Mouse (Mus musculus) stomach, embryonic 15.5 days (tissue): ENCODE measurements at regions not wholly inside any gene's neighbourhood (a gene's known extent, or its start where the extent isn't known, plus 50 kb on each side); places are given as distances from the start of the nearest gene placed in this dataset.

Experiments
- ATAC-seq: fragments of 200-750 bp; cut with Nextera tagmentation; 2 replicates; pipeline ENCODE4 v1.8.0; 2017; ENCODE audit warnings: low read depth, moderate number of reproducible peaks, moderate TSS enrichment; ENCODE audit not compliant: insufficient read depth, low FRiP score
- H3K27ac ChIP-seq: fragments of 300-500 bp; sonication (generic); 2 replicates; pipeline ENCODE4 v1.5.1; 2015; ENCODE audit warnings: mild to moderate bottlenecking, inconsistent platforms
- H3K27me3 ChIP-seq: fragments of 300-500 bp; sonication (generic); replicated peaks from 2 replicates; pipeline ENCODE4 v1.6.1; 2015; ENCODE audit warnings: inconsistent platforms
- H3K36me3 ChIP-seq: fragments of 300-500 bp; sonication (generic); 2 replicates; pipeline ENCODE4 v1.6.1; 2015; ENCODE audit warnings: inconsistent platforms
- H3K4me1 ChIP-seq: fragments of 300-500 bp; sonication (generic); 2 replicates; pipeline ENCODE4 v1.6.1; 2015; ENCODE audit warnings: inconsistent platforms
- H3K4me2 ChIP-seq: fragments of 300-500 bp; sonication (generic); 2 replicates; pipeline ENCODE4 v1.6.1; 2015; ENCODE audit warnings: mild to moderate bottlenecking, inconsistent platforms
- H3K4me3 ChIP-seq: fragments of 300-500 bp; sonication (generic); replicated peaks from 2 replicates; pipeline ENCODE4 v1.5.1; 2015; ENCODE audit warnings: inconsistent platforms
- H3K9ac ChIP-seq: fragments of 300-500 bp; sonication (generic); 2 replicates; pipeline ENCODE4 v1.6.1; 2015; ENCODE audit warnings: inconsistent platforms
- H3K9me3 ChIP-seq: fragments of 300-500 bp; sonication (generic); 2 replicates; pipeline ENCODE4 v1.6.1; 2016; ENCODE audit warnings: inconsistent platforms
- WGBS: fragments of 180-500 bp; shearing (Covaris S2); methylation state at CpG from one replicate; pipeline ENCODE4 v1.1.7; 2015; 5-methylcytosine and 5-hydroxymethylcytosine counted together

DNA sequence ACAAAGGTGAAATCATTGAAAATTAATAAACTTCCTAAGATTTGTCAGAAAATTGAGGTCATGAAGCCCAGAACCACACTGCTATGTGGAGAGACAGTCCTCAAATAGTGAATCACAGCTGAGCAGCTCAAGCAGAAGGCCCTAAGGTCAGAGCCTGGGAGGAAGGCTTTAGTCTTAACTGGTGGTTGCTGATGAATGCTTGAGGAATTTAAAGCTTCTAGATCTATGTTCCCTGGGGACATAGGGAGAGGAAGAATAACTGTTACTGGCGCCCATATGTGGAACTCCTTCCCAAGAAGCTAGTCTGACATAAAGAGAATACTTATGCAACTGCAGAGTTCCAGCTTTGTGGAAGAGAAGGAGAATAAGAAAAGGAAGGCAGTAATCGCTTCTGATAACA, 919.5 kb downstream of the D3Ertd751e start:
- no peak for ATAC-seq
- Histone ChIP-seq H3K4me3 (no peak overlapping the region), H3K27me3 (no peaks in the 10 kb centered on the region), H3K4me2 (no peak overlapping the region), H3K9ac (no peak overlapping the region), H3K4me1 (no peaks in the 10 kb centered on the region), H3K9me3 (no peaks in the 10 kb centered on the region), H3K27ac (no peak overlapping the region), H3K36me3 (no peaks in the 10 kb centered on the region)
- WGBS = 84% methylated on average over 2 of the region's 2 CpGs

DNA sequence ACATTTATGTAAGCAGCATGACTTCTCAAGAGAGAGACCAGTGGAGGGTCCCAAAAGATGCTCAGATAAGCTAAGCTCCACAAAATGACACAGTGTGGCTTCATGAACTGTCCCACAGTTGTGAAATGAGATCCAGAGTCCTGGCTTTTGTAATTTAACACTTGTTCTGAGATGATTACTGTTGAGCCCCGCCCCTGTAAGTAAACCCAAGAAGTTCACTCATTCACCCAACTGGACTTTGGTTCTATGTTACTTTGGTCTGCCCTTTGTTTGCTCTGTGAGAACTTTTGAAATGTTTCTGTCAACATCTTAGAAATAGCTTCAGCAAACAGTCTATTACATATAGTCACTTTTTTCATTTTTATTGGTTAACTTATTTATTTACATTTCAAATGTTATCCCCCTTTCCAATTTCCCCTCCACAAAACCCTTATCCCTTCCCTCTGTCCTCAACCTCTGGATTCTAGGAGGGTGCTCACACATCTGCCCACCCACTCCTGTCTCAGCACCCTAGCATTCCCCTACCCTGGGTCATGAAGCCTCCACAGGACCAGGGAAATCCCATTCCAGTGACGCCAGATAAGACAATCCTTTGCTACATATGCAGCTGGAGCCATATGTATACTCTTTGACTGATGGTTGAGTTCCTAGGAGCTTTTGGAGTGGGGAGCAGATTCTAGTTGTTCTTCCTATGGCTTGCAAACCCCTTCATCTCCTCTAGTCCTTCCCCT, 934.4 kb downstream of the D3Ertd751e start:
- Histone ChIP-seq H3K27me3 (no peaks in the 10 kb centered on the region), H3K27ac (no peak overlapping the region), H3K4me2 (no peak overlapping the region), H3K4me3 (no peak overlapping the region), H3K9me3 (no peaks in the 10 kb centered on the region), H3K36me3 (no peaks in the 10 kb centered on the region), H3K9ac (no peak overlapping the region), H3K4me1 (no peaks in the 10 kb centered on the region)
- WGBS = 86% methylated on average over 2 of the region's 2 CpGs
- ATAC-seq = peak; percentile 63

DNA sequence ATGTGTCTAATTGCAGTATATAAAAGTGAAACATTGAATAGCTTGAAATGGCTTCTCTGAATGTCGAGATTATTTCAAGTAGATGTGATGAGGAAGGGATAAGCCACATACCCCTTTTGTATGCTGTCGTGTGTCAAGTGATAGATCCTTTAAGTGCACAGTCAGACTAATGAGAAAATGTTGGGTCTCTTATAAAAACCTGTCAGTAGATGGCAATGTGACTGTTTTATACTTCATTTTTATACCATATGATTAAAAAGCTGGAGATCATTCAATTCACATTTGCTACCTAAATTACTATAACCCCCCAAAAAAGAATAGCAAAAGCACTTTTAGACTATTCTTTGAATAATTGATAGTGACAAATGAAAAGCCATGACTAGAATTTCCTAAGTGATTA, 952.3 kb downstream of the D3Ertd751e start:
- no peaks in the 10 kb centered on the region for H3K36me3 ChIP-seq
- WGBS = 72% methylated on average over 2 of the region's 2 CpGs

DNA sequence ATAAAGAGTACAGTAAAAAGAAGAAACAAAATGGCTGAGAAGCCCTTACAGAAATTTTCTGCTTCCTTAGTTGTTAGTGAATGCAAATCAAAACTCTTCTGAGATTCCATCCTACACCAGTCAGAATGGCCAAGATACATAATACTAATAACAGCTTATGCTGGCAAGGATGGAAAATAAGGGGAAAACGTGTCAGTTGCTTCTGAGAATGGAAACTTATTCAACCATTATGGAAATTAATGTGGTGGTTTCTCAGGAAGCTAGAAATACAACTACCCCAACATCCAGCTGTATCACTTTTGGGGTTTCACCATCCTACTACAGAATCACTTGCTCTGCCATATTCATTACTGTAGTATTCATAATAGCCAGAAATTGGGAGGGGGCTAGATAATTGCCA, 996.5 kb downstream of the D3Ertd751e start:
- no peaks in the 10 kb centered on the region for H3K4me1 ChIP-seq
- WGBS = 28% methylated on average over 1 of the region's 1 CpGs

More for the DNA sequence above, 952.3 kb downstream of the D3Ertd751e start:
- no peak for ATAC-seq
- Histone ChIP-seq H3K27ac (no peak overlapping the region), H3K9me3 (no peaks in the 10 kb centered on the region), H3K27me3 (no peaks in the 10 kb centered on the region), H3K4me1 (no peaks in the 10 kb centered on the region), H3K4me2 (no peak overlapping the region), H3K9ac (no peak overlapping the region), H3K4me3 (no peak overlapping the region)

DNA sequence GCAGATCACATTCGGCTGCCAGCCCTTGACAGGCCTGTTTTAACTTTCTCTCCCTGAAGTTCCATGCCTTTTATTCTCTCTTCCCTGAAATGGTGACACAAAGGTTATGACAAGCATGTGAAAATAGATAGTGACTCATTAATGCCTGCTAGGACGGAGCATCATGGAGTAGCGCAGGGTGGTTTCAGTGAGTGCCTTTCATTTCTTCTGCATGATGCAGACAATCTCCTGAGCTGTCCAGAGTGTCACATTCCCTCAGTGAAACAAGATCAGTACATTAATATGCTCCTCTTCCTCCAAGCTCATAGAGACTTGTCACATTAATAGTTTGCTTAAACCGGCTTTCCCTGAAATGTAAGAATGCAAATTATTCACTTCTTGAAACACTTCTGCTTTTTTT, 1010.7 kb downstream of the D3Ertd751e start:
- Histone ChIP-seq H3K36me3 (no peaks in the 10 kb centered on the region), H3K9ac (no peak overlapping the region), H3K4me1 (no peaks in the 10 kb centered on the region), H3K27ac (no peak overlapping the region), H3K4me3 (no peak overlapping the region), H3K9me3 (no peaks in the 10 kb centered on the region), H3K27me3 (no peaks in the 10 kb centered on the region), H3K4me2 (no peak overlapping the region)
- ATAC-seq = no peak
- WGBS = 80% methylated on average over 4 of the region's 4 CpGs

More for the DNA sequence above, 996.5 kb downstream of the D3Ertd751e start:
- Histone ChIP-seq H3K27ac (no peak overlapping the region), H3K9ac (no peak overlapping the region), H3K36me3 (no peaks in the 10 kb centered on the region), H3K4me3 (no peak overlapping the region), H3K9me3 (no peaks in the 10 kb centered on the region), H3K27me3 (no peaks in the 10 kb centered on the region), H3K4me2 (no peak overlapping the region)
- no peak for ATAC-seq

DNA sequence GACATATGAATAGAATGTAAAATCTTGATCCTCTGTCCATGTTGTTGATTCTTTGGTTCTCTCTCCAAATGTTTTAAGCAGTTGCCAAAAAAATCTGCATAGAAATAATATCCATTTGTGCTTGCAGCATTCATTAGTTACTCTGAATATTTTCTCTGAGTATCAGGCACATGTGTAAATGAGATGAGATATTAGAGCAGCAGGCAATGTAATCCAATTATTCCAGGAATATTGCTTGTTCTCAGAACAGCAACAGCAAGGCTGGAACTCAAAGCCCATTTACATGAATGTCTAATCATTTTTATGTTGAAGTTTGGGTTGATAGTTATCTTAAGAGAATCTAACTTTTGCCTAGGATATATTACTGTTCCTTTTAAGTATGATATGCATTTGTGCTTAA, 1014.9 kb downstream of the D3Ertd751e start:
- H3K27ac ChIP-seq = no peak overlapping the region
- ATAC-seq = no peak
- no peaks in the 10 kb centered on the region for H3K36me3 ChIP-seq
- H3K4me3 ChIP-seq = no peak overlapping the region
- no peak overlapping the region for H3K9ac ChIP-seq
- H3K4me2 ChIP-seq = no peak overlapping the region
- no peaks in the 10 kb centered on the region for H3K4me1 ChIP-seq
- H3K9me3 ChIP-seq = no peaks in the 10 kb centered on the region
- H3K27me3 ChIP-seq = no peaks in the 10 kb centered on the region

DNA sequence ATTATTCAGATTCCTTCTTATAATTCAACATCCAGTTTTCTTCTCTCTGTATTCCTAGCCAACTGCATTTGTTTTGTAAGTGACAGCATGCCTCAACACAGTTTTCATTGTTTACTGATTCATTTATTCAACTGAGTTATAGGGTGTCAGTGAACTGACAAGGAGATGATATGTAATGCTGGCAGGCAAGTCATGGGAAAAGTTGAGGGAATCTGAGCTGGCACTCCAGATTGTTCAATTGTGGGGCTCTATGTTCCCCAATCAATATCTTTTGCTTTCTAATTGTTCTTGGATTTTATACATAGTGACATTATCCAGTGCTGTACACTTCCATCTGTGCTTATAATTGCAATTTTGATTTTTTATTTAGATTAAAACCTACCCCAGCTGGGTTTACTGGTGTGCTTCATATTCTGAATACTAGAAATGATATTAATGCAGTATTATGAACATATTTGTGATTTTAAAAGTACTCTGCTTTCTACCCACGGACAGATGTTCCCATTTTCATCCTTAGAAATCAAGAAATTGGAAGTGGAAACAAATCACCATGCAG, 1015.5 kb downstream of the D3Ertd751e start:
- no peak for ATAC-seq
- H3K4me3 ChIP-seq = no peak overlapping the region
- no peaks in the 10 kb centered on the region for H3K4me1 ChIP-seq
- no peak overlapping the region for H3K4me2 ChIP-seq
- H3K9me3 ChIP-seq = no peaks in the 10 kb centered on the region
- H3K36me3 ChIP-seq = no peaks in the 10 kb centered on the region
- no peaks in the 10 kb centered on the region for H3K27me3 ChIP-seq
- no peak overlapping the region for H3K9ac ChIP-seq
- 35% methylated on average over 1 of the region's 1 CpGs for WGBS
- H3K27ac ChIP-seq = no peak overlapping the region

DNA sequence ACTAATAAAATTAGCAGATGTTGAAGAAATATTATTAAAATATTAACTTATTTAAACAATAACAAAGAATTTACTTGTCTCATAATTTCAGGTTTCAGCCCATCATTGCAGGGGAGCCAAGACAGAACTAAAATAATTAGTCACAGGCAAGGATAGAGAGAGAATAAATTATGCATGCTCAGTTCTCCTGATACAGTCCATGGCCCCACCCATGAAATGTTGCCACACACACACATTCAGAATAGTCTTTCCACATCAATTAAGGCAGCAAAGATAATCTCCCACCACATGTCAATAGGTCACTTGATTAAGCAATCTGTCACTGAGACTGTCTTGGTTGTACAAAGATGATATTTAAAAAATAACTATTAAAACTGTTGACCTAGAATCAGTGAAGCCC, 1019.8 kb downstream of the D3Ertd751e start:
- no peaks in the 10 kb centered on the region for H3K9me3 ChIP-seq
- no peak overlapping the region for H3K9ac ChIP-seq
- H3K4me2 ChIP-seq = no peak overlapping the region

DNA sequence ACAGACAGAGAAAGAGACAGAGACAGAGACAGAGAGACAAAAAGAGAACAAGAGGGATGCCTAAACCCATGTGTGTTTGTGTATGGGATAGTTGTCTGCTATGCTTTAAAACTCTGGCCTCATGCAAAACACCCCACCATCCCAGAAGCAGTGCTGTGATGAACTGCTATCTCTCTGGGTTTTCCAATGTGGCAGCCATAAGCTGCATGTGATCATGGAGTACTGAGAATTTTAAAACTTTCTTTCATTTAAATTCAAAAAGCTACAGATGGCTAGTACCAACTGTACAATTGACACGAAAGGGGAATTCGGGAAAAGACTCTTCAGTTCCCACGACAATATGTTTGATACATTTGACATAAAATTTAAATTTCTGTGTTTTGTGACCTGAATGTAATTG, 1041.1 kb downstream of the D3Ertd751e start:
- Histone ChIP-seq H3K4me1 (no peaks in the 10 kb centered on the region), H3K36me3 (no peaks in the 10 kb centered on the region), H3K27ac (no peak overlapping the region), H3K9ac (no peak overlapping the region), H3K9me3 (no peaks in the 10 kb centered on the region), H3K4me3 (no peak overlapping the region), H3K4me2 (no peak overlapping the region), H3K27me3 (no peaks in the 10 kb centered on the region)
- WGBS = 91% methylated on average over 3 of the region's 3 CpGs
- no peak for ATAC-seq

More for the DNA sequence above, 1019.8 kb downstream of the D3Ertd751e start:
- Histone ChIP-seq H3K4me3 (no peak overlapping the region), H3K27ac (no peak overlapping the region), H3K36me3 (no peaks in the 10 kb centered on the region), H3K27me3 (no peaks in the 10 kb centered on the region), H3K4me1 (no peaks in the 10 kb centered on the region)
- no peak for ATAC-seq

DNA sequence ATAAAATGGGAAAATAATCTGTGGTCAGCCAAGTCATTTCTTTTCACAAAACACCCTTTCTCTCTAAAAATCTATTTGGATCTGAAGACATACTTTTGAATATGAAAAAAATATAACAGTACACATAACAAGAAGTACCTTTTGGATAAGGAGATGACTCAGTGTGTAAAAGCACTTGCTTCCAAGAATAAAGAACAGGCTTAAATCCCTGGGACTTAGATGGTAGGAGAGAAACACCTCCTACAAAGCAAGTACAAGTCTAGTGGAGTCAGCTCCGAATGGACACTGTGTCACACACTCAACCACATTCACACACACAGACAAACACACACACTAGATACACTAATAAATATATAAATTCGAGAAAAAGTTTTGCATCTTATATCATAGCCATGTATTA, 1041.8 kb downstream of the D3Ertd751e start:
- Histone ChIP-seq H3K9ac (no peak overlapping the region), H3K4me3 (no peak overlapping the region), H3K4me1 (no peaks in the 10 kb centered on the region), H3K4me2 (no peak overlapping the region), H3K27me3 (no peaks in the 10 kb centered on the region), H3K36me3 (no peaks in the 10 kb centered on the region), H3K27ac (no peak overlapping the region), H3K9me3 (no peaks in the 10 kb centered on the region)
- no peak for ATAC-seq
- WGBS = 74% methylated on average over 2 of the region's 2 CpGs

DNA sequence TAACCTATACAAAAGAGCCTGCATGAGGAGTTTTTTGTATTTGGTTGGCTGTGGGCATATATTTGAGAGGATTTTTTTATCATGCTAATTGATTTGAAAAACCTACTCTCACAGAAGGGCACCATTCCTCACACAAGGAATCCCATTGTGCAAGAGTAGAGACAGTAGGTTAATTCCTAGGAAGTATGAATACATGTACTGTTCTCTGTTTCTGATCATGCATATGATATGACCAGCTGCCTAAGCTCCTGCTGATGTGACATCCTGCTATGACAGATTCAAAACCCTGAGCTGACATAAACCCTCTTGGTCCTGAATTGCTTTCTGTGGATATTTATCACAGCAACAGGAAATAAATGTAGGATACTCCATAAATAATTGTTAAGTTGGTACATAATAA, 1048.0 kb downstream of the D3Ertd751e start:
- no peaks in the 10 kb centered on the region for H3K27me3 ChIP-seq
- no peaks in the 10 kb centered on the region for H3K36me3 ChIP-seq
- no peak for ATAC-seq
- H3K4me3 ChIP-seq = no peak overlapping the region
- no peaks in the 10 kb centered on the region for H3K9me3 ChIP-seq
- H3K4me2 ChIP-seq = no peak overlapping the region
- H3K27ac ChIP-seq = no peak overlapping the region
- H3K9ac ChIP-seq = no peak overlapping the region
- no peaks in the 10 kb centered on the region for H3K4me1 ChIP-seq

DNA sequence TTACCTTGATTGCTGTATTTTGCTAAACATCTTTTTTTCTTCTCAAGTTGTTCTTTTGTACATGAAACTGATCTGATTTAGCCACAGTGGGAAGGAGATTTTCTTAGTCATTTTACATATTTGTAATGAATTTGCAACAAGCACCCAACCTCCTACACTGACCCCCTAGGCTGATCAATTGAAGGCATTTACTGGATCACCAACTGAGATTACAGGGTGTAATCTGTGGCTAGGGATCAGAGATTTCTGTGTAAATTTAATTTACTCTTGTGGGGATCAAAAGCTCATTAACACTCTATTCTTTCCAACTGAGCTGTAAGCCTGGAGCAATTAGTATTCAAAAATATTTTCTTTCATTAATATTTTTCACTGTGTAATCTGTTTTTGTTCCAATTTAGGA, 1049.5 kb downstream of the D3Ertd751e start:
- Histone ChIP-seq H3K36me3 (no peaks in the 10 kb centered on the region), H3K4me3 (no peak overlapping the region), H3K27me3 (no peaks in the 10 kb centered on the region), H3K4me2 (no peak overlapping the region), H3K27ac (no peak overlapping the region), H3K4me1 (no peaks in the 10 kb centered on the region), H3K9me3 (no peaks in the 10 kb centered on the region), H3K9ac (no peak overlapping the region)
- no peak for ATAC-seq

DNA sequence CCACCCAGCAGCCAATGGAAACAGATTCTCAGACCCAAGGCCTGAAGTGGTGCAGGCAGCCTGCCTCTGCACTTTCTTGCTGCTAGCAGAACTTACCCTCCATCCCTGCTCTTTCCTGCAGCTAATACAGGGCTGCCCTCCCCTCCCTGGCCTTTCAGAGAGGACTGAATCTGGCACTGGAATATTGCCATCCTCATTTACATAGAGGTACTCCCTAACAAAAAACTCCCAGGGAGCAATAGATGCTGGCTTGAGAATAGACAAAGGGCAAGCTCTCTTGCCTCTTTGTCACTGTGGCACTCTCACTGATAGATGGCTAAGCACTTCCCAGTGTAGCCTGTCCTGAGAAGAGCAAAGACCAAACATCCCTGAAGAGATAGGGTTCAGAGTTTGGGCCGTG, 1088.0 kb downstream of the D3Ertd751e start:
- Histone ChIP-seq H3K4me1 (no peaks in the 10 kb centered on the region), H3K36me3 (no peaks in the 10 kb centered on the region), H3K27ac (no peak overlapping the region), H3K27me3 (no peaks in the 10 kb centered on the region), H3K9ac (no peak overlapping the region), H3K4me3 (no peak overlapping the region), H3K4me2 (no peak overlapping the region), H3K9me3 (no peaks in the 10 kb centered on the region)
- no peak for ATAC-seq
- 21% methylated on average over 1 of the region's 1 CpGs for WGBS
